Mouse (Mus musculus) hindbrain, embryonic 16.5 days (tissue): ENCODE measurements around the gene Gpkow. TPM values are rescaled to one million over a fixed set of nuclear protein-coding genes. Genes with fewer than 3 reads are reported as not detected.

Experiments used
- ATAC-seq: fragments of 200-750 bp; cut with Nextera tagmentation; 2 replicates; pipeline ENCODE4 v1.8.0; 2017; ENCODE audit warnings: moderate TSS enrichment, moderate library complexity
- H3K27ac ChIP-seq: fragments of 300-500 bp; sonication (generic); 2 replicates; pipeline ENCODE4 v1.5.1; 2014; ENCODE audit warnings: low read depth, mild to moderate bottlenecking, control low read depth, low read length, moderate library complexity
- H3K27me3 ChIP-seq: fragments of 300-500 bp; sonication (generic); replicated peaks from 2 replicates; pipeline ENCODE4 v1.6.1; 2014; ENCODE audit warnings: low read length; ENCODE audit not compliant: control insufficient read depth, insufficient read depth
- H3K36me3 ChIP-seq: fragments of 300-500 bp; sonication (generic); 2 replicates; pipeline ENCODE4 v1.6.1; 2014; ENCODE audit warnings: mild to moderate bottlenecking, low read length, moderate library complexity, mixed read lengths; ENCODE audit not compliant: control insufficient read depth, insufficient read depth
- H3K4me1 ChIP-seq: fragments of 300-500 bp; sonication (generic); 2 replicates; pipeline ENCODE4 v1.6.1; 2014; ENCODE audit warnings: low read depth, low read length; ENCODE audit not compliant: control insufficient read depth, insufficient read depth
- H3K4me2 ChIP-seq: fragments of 300-500 bp; sonication (generic); 2 replicates; pipeline ENCODE4 v1.6.1; 2014; ENCODE audit warnings: mild to moderate bottlenecking, low read length, control low read depth, moderate library complexity
- H3K4me3 ChIP-seq: fragments of 300-500 bp; sonication (generic); 2 replicates; pipeline ENCODE4 v1.5.1; 2014; ENCODE audit warnings: mild to moderate bottlenecking, low read length, control low read depth, moderate library complexity
- H3K9ac ChIP-seq: fragments of 300-500 bp; sonication (generic); 2 replicates; pipeline ENCODE4 v1.6.1; 2014; ENCODE audit warnings: low read depth, mild to moderate bottlenecking, control low read depth, low read length, moderate library complexity
- H3K9me3 ChIP-seq: fragments of 300-500 bp; sonication (generic); 2 replicates; pipeline ENCODE4 v1.6.1; 2014; ENCODE audit warnings: mild to moderate bottlenecking, low read length, moderate library complexity; ENCODE audit not compliant: control insufficient read depth
- WGBS: fragments of 180-500 bp; shearing (Covaris S2); extraction: QIAGEN DNeasy Blood & Tissue Kit; methylation state at CpG from one replicate; pipeline ENCODE4 v1.1.7; 2014; 5-methylcytosine and 5-hydroxymethylcytosine counted together
- polyA plus RNA-seq: library from polyadenylated mRNA; unstranded; fragments of >200 nt; fragmentation: Nextera tagmentation; extraction: Ambion mirVana; gene quantifications from 2 replicates; pipeline ENCODE4 v1.2.1, GENCODE M21; 2015

The Gpkow gene
- polyA plus RNA-seq, 1 experiment from 2014 or later = 45.7 TPM

- no peak for ATAC-seq
- WGBS = 72% methylated on average over 21 of the region's 21 CpGs
- no peaks in the 10 kb centered on the region for H3K27me3 ChIP-seq
- H3K9me3 ChIP-seq = no peaks in the 10 kb centered on the region
- H3K9ac ChIP-seq = no peak overlapping the region
- no peak overlapping the region for H3K27ac ChIP-seq
- H3K4me3 ChIP-seq = no peak overlapping the region
- no peaks in the 10 kb centered on the region for H3K36me3 ChIP-seq
- H3K4me2 ChIP-seq = no peak overlapping the region
- H3K4me1 ChIP-seq = no peaks in the 10 kb centered on the region
Observed at GRCm38 (mm10) chrX:7665739-7666502, 31.0 kb upstream of the Gpkow start.

GRCm38 (mm10) chrX:7670390-7670881, 26.5 kb upstream of the Gpkow start:
- Histone ChIP-seq H3K4me3 (peak overlapping the region; percentile 34), H3K27ac (no peak overlapping the region), H3K4me1 (no peaks in the 10 kb centered on the region), H3K4me2 (peak overlapping the region; percentile 51), H3K36me3 (no peaks in the 10 kb centered on the region), H3K9ac (no peak overlapping the region; the same call in 1 of the 2 replicates), H3K9me3 (no peaks in the 10 kb centered on the region), H3K27me3 (no peaks in the 10 kb centered on the region)
- WGBS = 23% methylated on average over 13 of the region's 19 CpGs
- ATAC-seq = peak; percentile 55

GRCm38 (mm10) chrX:7670921-7671623, 25.9 kb upstream of the Gpkow start, which contains the start of gene Plp2:
Gene Plp2 (minus strand): TSS chrX:7671390.
- Histone ChIP-seq H3K27me3 (no peaks in the 10 kb centered on the region), H3K9me3 (no peaks in the 10 kb centered on the region), H3K4me2 (peak within 1 kb of the TSS; percentile 51), H3K27ac (no peak within 1 kb of the TSS), H3K36me3 (no peaks in the 10 kb centered on the region), H3K9ac (peak within 1 kb of the TSS; percentile 39), H3K4me1 (no peaks in the 10 kb centered on the region), H3K4me3 (peak within 1 kb of the TSS; percentile 34)
- peak; percentile 49 for ATAC-seq
- 21% methylated on average over 31 of the region's 36 CpGs for WGBS

- ATAC-seq = no peak
- H3K4me2 ChIP-seq = no peak overlapping the region
- no peaks in the 10 kb centered on the region for H3K4me1 ChIP-seq
- WGBS = 54% methylated on average over 6 of the region's 6 CpGs
- no peaks in the 10 kb centered on the region for H3K27me3 ChIP-seq
- no peaks in the 10 kb centered on the region for H3K36me3 ChIP-seq
- no peak overlapping the region for H3K9ac ChIP-seq
- no peak overlapping the region for H3K27ac ChIP-seq
- no peaks in the 10 kb centered on the region for H3K9me3 ChIP-seq
- H3K4me3 ChIP-seq = no peak overlapping the region
Observed at GRCm38 (mm10) chrX:7672739-7673138, 24.2 kb upstream of the Gpkow start.

GRCm38 (mm10) chrX:7673578-7674281, 23.2 kb upstream of the Gpkow start:
- WGBS = 43% methylated on average over 12 of the region's 12 CpGs
- Histone ChIP-seq H3K27ac (no peak overlapping the region), H3K9me3 (no peaks in the 10 kb centered on the region), H3K4me1 (no peaks in the 10 kb centered on the region), H3K4me3 (no peak overlapping the region), H3K9ac (no peak overlapping the region), H3K36me3 (no peaks in the 10 kb centered on the region), H3K4me2 (no peak overlapping the region), H3K27me3 (no peaks in the 10 kb centered on the region)
- ATAC-seq = no peak

GRCm38 (mm10) chrX:7674284-7675000, 22.5 kb upstream of the Gpkow start:
- ATAC-seq = peak; percentile 48
- H3K27ac ChIP-seq = no peak overlapping the region
- no peaks in the 10 kb centered on the region for H3K4me1 ChIP-seq
- no peaks in the 10 kb centered on the region for H3K27me3 ChIP-seq
- H3K9me3 ChIP-seq = no peaks in the 10 kb centered on the region
- H3K4me2 ChIP-seq = peak overlapping the region; percentile 55
- 32% methylated on average over 28 of the region's 28 CpGs for WGBS
- peak overlapping the region; percentile 26 for H3K4me3 ChIP-seq
- no peaks in the 10 kb centered on the region for H3K36me3 ChIP-seq
- peak overlapping the region; percentile 47 for H3K9ac ChIP-seq

- H3K9me3 ChIP-seq = no peaks in the 10 kb centered on the region
- peak overlapping the region; percentile 55 for H3K4me2 ChIP-seq
- no peaks in the 10 kb centered on the region for H3K36me3 ChIP-seq
- H3K27ac ChIP-seq = no peak overlapping the region
- peak overlapping the region; percentile 26 for H3K4me3 ChIP-seq
- H3K27me3 ChIP-seq = no peaks in the 10 kb centered on the region
- WGBS = 35% methylated on average over 10 of the region's 10 CpGs
- peak overlapping the region; percentile 47 for H3K9ac ChIP-seq
- H3K4me1 ChIP-seq = no peaks in the 10 kb centered on the region
- ATAC-seq = no peak
Observed at GRCm38 (mm10) chrX:7675001-7675380, 21.9 kb upstream of the Gpkow start.

GRCm38 (mm10) chrX:7678986-7679385, 17.9 kb upstream of the Gpkow start:
- Histone ChIP-seq H3K9ac (no peak overlapping the region), H3K27me3 (no peaks in the 10 kb centered on the region), H3K27ac (no peak overlapping the region), H3K4me3 (no peak overlapping the region), H3K9me3 (no peaks in the 10 kb centered on the region), H3K36me3 (no peaks in the 10 kb centered on the region), H3K4me1 (no peaks in the 10 kb centered on the region), H3K4me2 (no peak overlapping the region)
- ATAC-seq = no peak
- 44% methylated on average over 3 of the region's 3 CpGs for WGBS
